Mouse (Mus musculus): ENCODE results near the gene Usp12. TPM values are rescaled to one million over a fixed set of nuclear protein-coding genes. Genes with fewer than 3 reads are reported as not detected.

The Usp12 gene
- polyA plus RNA-seq, 1 experiment from 2014 or later, result 8.6 TPM

GRCm38 (mm10) chr5:146795728-146796127 is 922 bp upstream of the Usp12 start:
- no peak overlapping the region for H3K4me2 ChIP-seq (ENCODE audit: low read length)
- H3K9ac ChIP-seq (ENCODE audit: low read length), result no peak overlapping the region
- no peaks in the 10 kb centered on the region for H3K36me3 ChIP-seq (ENCODE audit: control insufficient read depth, insufficient read depth, low read length)
- no peak overlapping the region for H3K4me3 ChIP-seq (ENCODE audit: control insufficient read depth in 1 of 2, insufficient read depth in 1 of 2, low read depth in 1 of 2, low read length in 2 of 2)
- 74% methylated on average over 13 of the region's 13 CpGs for WGBS
- no peaks in the 10 kb centered on the region for H3K9me3 ChIP-seq (ENCODE audit: control insufficient read depth, low read length)
- no peak overlapping the region for H3K27ac ChIP-seq (replicated peaks in 1 of 2; ENCODE audit: control insufficient read depth in 1 of 2, insufficient read depth in 1 of 2, low read depth in 2 of 2, low read length in 2 of 2)
- no peak for ATAC-seq (ENCODE audit: insufficient number of reproducible peaks, insufficient read depth, low FRiP score, low read depth)
- H3K27me3 ChIP-seq (ENCODE audit: control insufficient read depth, insufficient read depth, low read length), result no peaks in the 10 kb centered on the region
- H3K4me1 ChIP-seq (ENCODE audit: control insufficient read depth in 2 of 2, insufficient read depth in 2 of 2, low read length in 2 of 2), result peaks cover 5 to 23% of the 10 kb centered on the region in 2 experiments

- 1% methylated on average over 70 of the region's 83 CpGs for WGBS
- H3K9ac ChIP-seq (ENCODE audit: low read length), result peak overlapping the region; percentile 95
- ATAC-seq (ENCODE audit: insufficient number of reproducible peaks, insufficient read depth, low FRiP score, low read depth), result peak; percentile 4
- H3K4me2 ChIP-seq (ENCODE audit: low read length), result peak overlapping the region; percentile 76
- H3K9me3 ChIP-seq (ENCODE audit: control insufficient read depth, low read length), result no peaks in the 10 kb centered on the region
- peak overlapping the region; percentile 96 to 99 for H3K4me3 ChIP-seq (ENCODE audit: control insufficient read depth in 1 of 2, insufficient read depth in 1 of 2, low read depth in 1 of 2, low read length in 2 of 2)
- peaks cover 5 to 23% of the 10 kb centered on the region in 2 experiments for H3K4me1 ChIP-seq (ENCODE audit: control insufficient read depth in 2 of 2, insufficient read depth in 2 of 2, low read length in 2 of 2)
- peak overlapping the region; percentile 80 to 93 for H3K27ac ChIP-seq (replicated peaks in 1 of 2; ENCODE audit: control insufficient read depth in 1 of 2, insufficient read depth in 1 of 2, low read depth in 2 of 2, low read length in 2 of 2)
- H3K27me3 ChIP-seq (ENCODE audit: control insufficient read depth, insufficient read depth, low read length), result no peaks in the 10 kb centered on the region
- no peaks in the 10 kb centered on the region for H3K36me3 ChIP-seq (ENCODE audit: control insufficient read depth, insufficient read depth, low read length)
Observed at GRCm38 (mm10) chr5:146794084-146794852, 538 bp downstream of the Usp12 start.

GRCm38 (mm10) chr5:146793630-146794083 is 1.1 kb downstream of the Usp12 start:
- H3K4me3 ChIP-seq (ENCODE audit: control insufficient read depth in 1 of 2, insufficient read depth in 1 of 2, low read depth in 1 of 2, low read length in 2 of 2), result peak overlapping the region; percentile 96 to 99
- peak overlapping the region; percentile 95 for H3K9ac ChIP-seq (ENCODE audit: low read length)
- H3K36me3 ChIP-seq (ENCODE audit: control insufficient read depth, insufficient read depth, low read length), result no peaks in the 10 kb centered on the region
- peak overlapping the region; percentile 80 to 93 for H3K27ac ChIP-seq (replicated peaks in 1 of 2; ENCODE audit: control insufficient read depth in 1 of 2, insufficient read depth in 1 of 2, low read depth in 2 of 2, low read length in 2 of 2)
- H3K9me3 ChIP-seq (ENCODE audit: control insufficient read depth, low read length), result no peaks in the 10 kb centered on the region
- no peak for ATAC-seq (ENCODE audit: insufficient number of reproducible peaks, insufficient read depth, low FRiP score, low read depth)
- peaks cover 5 to 23% of the 10 kb centered on the region in 2 experiments for H3K4me1 ChIP-seq (ENCODE audit: control insufficient read depth in 2 of 2, insufficient read depth in 2 of 2, low read length in 2 of 2)
- H3K4me2 ChIP-seq (ENCODE audit: low read length), result peak overlapping the region; percentile 76
- no peaks in the 10 kb centered on the region for H3K27me3 ChIP-seq (ENCODE audit: control insufficient read depth, insufficient read depth, low read length)
- 9% methylated on average over 18 of the region's 18 CpGs for WGBS

GRCm38 (mm10) chr5:146792140-146792791 is 2.5 kb downstream of the Usp12 start:
- WGBS, result 72% methylated on average over 7 of the region's 7 CpGs
- no peak overlapping the region for H3K4me3 ChIP-seq (ENCODE audit: control insufficient read depth in 1 of 2, insufficient read depth in 1 of 2, low read depth in 1 of 2, low read length in 2 of 2)
- peak overlapping the region; percentile 36; the same call in 1 of the 2 replicates for H3K4me2 ChIP-seq (ENCODE audit: low read length)
- no peak for ATAC-seq (ENCODE audit: insufficient number of reproducible peaks, insufficient read depth, low FRiP score, low read depth)
- H3K9me3 ChIP-seq (ENCODE audit: control insufficient read depth, low read length), result no peaks in the 10 kb centered on the region
- H3K4me1 ChIP-seq (ENCODE audit: control insufficient read depth in 2 of 2, insufficient read depth in 2 of 2, low read length in 2 of 2), result peaks cover 5 to 23% of the 10 kb centered on the region in 2 experiments
- H3K36me3 ChIP-seq (ENCODE audit: control insufficient read depth, insufficient read depth, low read length), result no peaks in the 10 kb centered on the region
- H3K27me3 ChIP-seq (ENCODE audit: control insufficient read depth, insufficient read depth, low read length), result no peaks in the 10 kb centered on the region
- H3K27ac ChIP-seq (replicated peaks in 1 of 2; ENCODE audit: control insufficient read depth in 1 of 2, insufficient read depth in 1 of 2, low read depth in 2 of 2, low read length in 2 of 2), result no peak overlapping the region
- no peak overlapping the region for H3K9ac ChIP-seq (ENCODE audit: low read length)

GRCm38 (mm10) chr5:146790944-146791343 is 3.9 kb downstream of the Usp12 start:
- no peak for ATAC-seq (ENCODE audit: insufficient number of reproducible peaks, insufficient read depth, low FRiP score, low read depth)

GRCm38 (mm10) chr5:146789413-146789812 is 5.4 kb downstream of the Usp12 start:
- no peak overlapping the region for H3K4me3 ChIP-seq (ENCODE audit: control insufficient read depth in 1 of 2, insufficient read depth in 1 of 2, low read depth in 1 of 2, low read length in 2 of 2)
- 79% methylated on average over 9 of the region's 9 CpGs for WGBS

More at GRCm38 (mm10) chr5:146790944-146791343, 3.9 kb downstream of the Usp12 start:
- no peak overlapping the region for H3K27ac ChIP-seq (replicated peaks in 1 of 2; ENCODE audit: control insufficient read depth in 1 of 2, insufficient read depth in 1 of 2, low read depth in 2 of 2, low read length in 2 of 2)
- peak overlapping the region; percentile 27; the same call in 1 of the 2 replicates for H3K9ac ChIP-seq (ENCODE audit: low read length)
- 62% methylated on average over 8 of the region's 8 CpGs for WGBS
- no peaks in the 10 kb centered on the region for H3K27me3 ChIP-seq (ENCODE audit: control insufficient read depth, insufficient read depth, low read length)
- no peak overlapping the region for H3K4me3 ChIP-seq (ENCODE audit: control insufficient read depth in 1 of 2, insufficient read depth in 1 of 2, low read depth in 1 of 2, low read length in 2 of 2)
- H3K9me3 ChIP-seq (ENCODE audit: control insufficient read depth, low read length), result no peaks in the 10 kb centered on the region
- H3K4me2 ChIP-seq (ENCODE audit: low read length), result no peak overlapping the region
- no peaks in the 10 kb centered on the region for H3K36me3 ChIP-seq (ENCODE audit: control insufficient read depth, insufficient read depth, low read length)
- H3K4me1 ChIP-seq (ENCODE audit: control insufficient read depth in 2 of 2, insufficient read depth in 2 of 2, low read length in 2 of 2), result peaks cover 5 to 23% of the 10 kb centered on the region in 2 experiments

GRCm38 (mm10) chr5:146786123-146786522 is 8.7 kb downstream of the Usp12 start:
- Histone ChIP-seq H3K4me3 (ENCODE audit: control insufficient read depth in 1 of 2, insufficient read depth in 1 of 2, low read depth in 1 of 2, low read length in 2 of 2) (no peak overlapping the region), H3K4me2 (ENCODE audit: low read length) (no peak overlapping the region), H3K27me3 (ENCODE audit: control insufficient read depth, insufficient read depth, low read length) (no peaks in the 10 kb centered on the region), H3K27ac (replicated peaks in 1 of 2; ENCODE audit: control insufficient read depth in 1 of 2, insufficient read depth in 1 of 2, low read depth in 2 of 2, low read length in 2 of 2) (no peak overlapping the region), H3K9ac (ENCODE audit: low read length) (no peak overlapping the region), H3K36me3 (ENCODE audit: control insufficient read depth, insufficient read depth, low read length) (no peaks in the 10 kb centered on the region), H3K9me3 (ENCODE audit: control insufficient read depth, low read length) (no peaks in the 10 kb centered on the region), H3K4me1 (ENCODE audit: control insufficient read depth in 2 of 2, insufficient read depth in 2 of 2, low read length in 2 of 2) (peaks cover 8 to 11% of the 10 kb centered on the region in 2 experiments)
- 86% methylated on average over 8 of the region's 8 CpGs for WGBS
- no peak for ATAC-seq (ENCODE audit: insufficient number of reproducible peaks, insufficient read depth, low FRiP score, low read depth)

More at GRCm38 (mm10) chr5:146789413-146789812, 5.4 kb downstream of the Usp12 start:
- H3K36me3 ChIP-seq (ENCODE audit: control insufficient read depth, insufficient read depth, low read length), result no peaks in the 10 kb centered on the region
- H3K4me1 ChIP-seq (ENCODE audit: control insufficient read depth in 2 of 2, insufficient read depth in 2 of 2, low read length in 2 of 2), result peaks cover 5 to 23% of the 10 kb centered on the region in 2 experiments
- H3K9me3 ChIP-seq (ENCODE audit: control insufficient read depth, low read length), result no peaks in the 10 kb centered on the region
- H3K9ac ChIP-seq (ENCODE audit: low read length), result no peak overlapping the region
- ATAC-seq (ENCODE audit: insufficient number of reproducible peaks, insufficient read depth, low FRiP score, low read depth), result no peak
- H3K27ac ChIP-seq (replicated peaks in 1 of 2; ENCODE audit: control insufficient read depth in 1 of 2, insufficient read depth in 1 of 2, low read depth in 2 of 2, low read length in 2 of 2), result no peak overlapping the region
- no peaks in the 10 kb centered on the region for H3K27me3 ChIP-seq (ENCODE audit: control insufficient read depth, insufficient read depth, low read length)
- H3K4me2 ChIP-seq (ENCODE audit: low read length), result no peak overlapping the region

Measured in heart, embryonic 14.5 days (tissue).